Mouse (Mus musculus) testis, adult 2 months (tissue): ENCODE measurements at regions not wholly inside any gene's neighbourhood (a gene's known extent, or its start where the extent isn't known, plus 50 kb on each side); places are given as distances from the start of the nearest gene placed in this dataset.

Experiments used
- H3K27ac ChIP-seq: fragments of 200-500 bp; 2 replicates; pipeline ENCODE4 v1.5.1; 2012; ENCODE audit warnings: low read depth, low read length; ENCODE audit not compliant: control insufficient read depth, insufficient read depth
- H3K27me3 ChIP-seq: fragments of 200-500 bp; 2 replicates; pipeline ENCODE4 v1.6.1; 2012; ENCODE audit warnings: mild to moderate bottlenecking, low read length, moderate library complexity; ENCODE audit not compliant: control insufficient read depth, insufficient read depth
- H3K36me3 ChIP-seq: fragments of 200-500 bp; 2 replicates; pipeline ENCODE4 v1.6.1; 2012; ENCODE audit warnings: mild to moderate bottlenecking, low read length; ENCODE audit not compliant: control insufficient read depth, insufficient read depth
- H3K4me1 ChIP-seq: fragments of 200-500 bp; 2 replicates; pipeline ENCODE4 v1.6.1; 2012; ENCODE audit warnings: low read length; ENCODE audit not compliant: control insufficient read depth, insufficient read depth
- H3K4me3 ChIP-seq: fragments of 200-500 bp; 2 replicates; pipeline ENCODE4 v1.5.1; 2012; ENCODE audit warnings: low read depth, mild to moderate bottlenecking, low read length, moderate library complexity, mixed read lengths; ENCODE audit not compliant: control insufficient read depth
- CTCF ChIP-seq: fragments of 200-500 bp; IDR thresholded peaks from 2 replicates; pipeline ENCODE4 v1.5.1; 2012; ENCODE audit warnings: low read depth, mild to moderate bottlenecking, inconsistent platforms, low read length, moderate library complexity; ENCODE audit not compliant: control insufficient read depth, insufficient read depth, insufficient replicate concordance
- POLR2A ChIP-seq: fragments of 200-500 bp; IDR thresholded peaks from 2 replicates; pipeline ENCODE4 v1.6.1; 2012; ENCODE audit warnings: low read depth, mild to moderate bottlenecking, inconsistent platforms, low read length, moderate library complexity; ENCODE audit not compliant: control insufficient read depth

GRCm38 (mm10) chr8:100796628-100797027 is 1380.4 kb upstream of the Cdh8 start:
- TF ChIP-seq CTCF (no peak), POLR2A (no peak)
- peaks cover 3% of the 10 kb centered on the region for H3K4me1 ChIP-seq
- no peaks in the 10 kb centered on the region for H3K27me3 ChIP-seq
- H3K36me3 ChIP-seq, result no peaks in the 10 kb centered on the region
- no peak overlapping the region for H3K4me3 ChIP-seq
- H3K27ac ChIP-seq, result no peak overlapping the region

DNA sequence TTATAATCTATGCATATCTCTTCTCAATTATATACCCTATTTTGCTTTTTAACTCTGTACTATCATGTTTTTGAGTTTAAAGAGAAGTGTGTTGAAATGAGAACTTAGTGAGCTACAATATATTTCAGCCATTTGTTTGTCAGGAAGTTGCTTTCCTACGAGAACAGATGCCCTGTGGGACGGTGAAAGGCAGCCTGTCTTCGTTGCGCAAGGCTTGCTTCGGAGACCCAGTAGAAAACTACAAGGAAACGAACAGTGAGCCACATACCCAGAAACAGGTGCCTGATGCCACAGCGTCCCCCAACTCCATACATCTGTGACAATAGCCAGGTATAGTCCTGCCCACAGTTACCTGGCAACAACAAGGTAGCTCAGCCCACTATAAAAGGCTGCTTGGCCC is 1377.7 kb upstream of the Cdh8 start:
- Histone ChIP-seq H3K27ac (no peak overlapping the region), H3K36me3 (no peaks in the 10 kb centered on the region), H3K27me3 (no peaks in the 10 kb centered on the region), H3K4me3 (no peak overlapping the region), H3K4me1 (peaks cover 3% of the 10 kb centered on the region)
- TF ChIP-seq POLR2A (no peak), CTCF (no peak)

- H3K27me3 ChIP-seq, result no peaks in the 10 kb centered on the region
- no peaks in the 10 kb centered on the region for H3K36me3 ChIP-seq
- no peak overlapping the region for H3K27ac ChIP-seq
- TF ChIP-seq POLR2A (no peak), CTCF (no peak)
- peaks cover 3% of the 10 kb centered on the region for H3K4me1 ChIP-seq
- H3K4me3 ChIP-seq, result no peak overlapping the region
These were observed 1374.4 kb upstream of the Cdh8 start for GRCm38 (mm10) chr8:100790592-100791141.

GRCm38 (mm10) chr8:100788132-100788531 is 1371.9 kb upstream of the Cdh8 start:
- Histone ChIP-seq H3K4me1 (no peaks in the 10 kb centered on the region), H3K27me3 (no peaks in the 10 kb centered on the region), H3K36me3 (no peaks in the 10 kb centered on the region), H3K4me3 (no peak overlapping the region), H3K27ac (no peak overlapping the region)
- TF ChIP-seq POLR2A (no peak), CTCF (no peak)

- TF ChIP-seq POLR2A, result no peak
- TF ChIP-seq CTCF, result peak; percentile 31; the same call in 1 of the 2 replicates
- no peak overlapping the region for H3K4me3 ChIP-seq
- no peaks in the 10 kb centered on the region for H3K27me3 ChIP-seq
- no peaks in the 10 kb centered on the region for H3K36me3 ChIP-seq
- no peaks in the 10 kb centered on the region for H3K4me1 ChIP-seq
- no peak overlapping the region for H3K27ac ChIP-seq
These were observed 1356.6 kb upstream of the Cdh8 start for GRCm38 (mm10) chr8:100772742-100773370.

DNA sequence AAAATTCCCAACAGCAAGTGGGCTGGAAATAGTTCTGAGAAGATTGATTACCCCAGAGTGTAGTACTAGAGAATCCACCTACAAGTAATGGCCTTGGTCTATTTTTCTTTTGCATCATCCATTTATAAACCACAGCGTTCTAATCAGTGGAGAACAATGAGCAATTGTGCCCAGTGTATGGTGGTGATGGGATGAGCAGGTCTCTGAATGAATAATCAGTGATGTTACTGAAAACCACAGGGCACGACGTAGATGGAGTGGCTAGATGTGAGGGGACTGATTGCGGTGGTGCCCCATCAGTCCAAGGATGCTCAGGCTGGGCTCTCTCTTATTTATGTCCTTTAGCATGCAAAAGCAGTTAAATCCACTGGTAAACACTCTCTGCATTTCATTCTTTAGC is 1353.3 kb upstream of the Cdh8 start:
- no peak overlapping the region for H3K4me3 ChIP-seq
- H3K4me1 ChIP-seq, result no peaks in the 10 kb centered on the region
- H3K27me3 ChIP-seq, result no peaks in the 10 kb centered on the region
- TF ChIP-seq POLR2A (no peak), CTCF (no peak)
- H3K36me3 ChIP-seq, result no peaks in the 10 kb centered on the region
- no peak overlapping the region for H3K27ac ChIP-seq

GRCm38 (mm10) chr8:100733927-100734326 is 1317.7 kb upstream of the Cdh8 start:
- Histone ChIP-seq H3K27me3 (no peaks in the 10 kb centered on the region), H3K4me3 (no peak overlapping the region), H3K4me1 (no peaks in the 10 kb centered on the region), H3K27ac (no peak overlapping the region), H3K36me3 (no peaks in the 10 kb centered on the region)
- TF ChIP-seq POLR2A (no peak), CTCF (no peak)
